Mouse (Mus musculus) cerebellum, adult 2 months (tissue): ENCODE measurements at regions not wholly inside any gene's neighbourhood (a gene's known extent, or its start where the extent isn't known, plus 50 kb on each side); places are given as distances from the start of the nearest gene placed in this dataset.

ENCODE experiments used
- CTCF ChIP-seq: fragments of 200-500 bp; IDR thresholded peaks from 2 replicates; pipeline ENCODE4 v1.5.1; 2011; ENCODE audit warnings: low read depth, mild to moderate bottlenecking, control low read depth, low read length, moderate library complexity, borderline replicate concordance; ENCODE audit not compliant: insufficient read depth
- POLR2A ChIP-seq: fragments of 200-500 bp; IDR thresholded peaks from 2 replicates; pipeline ENCODE4 v1.6.1; 2011; ENCODE audit warnings: low read length, control low read depth, borderline replicate concordance; ENCODE audit not compliant: insufficient read depth

GRCm38 (mm10) chr16:55390400-55390799, 92.6 kb upstream of the Zpld1 start:
- no peak for TF ChIP-seq CTCF
- no peak for TF ChIP-seq POLR2A
